Mouse (Mus musculus): ENCODE measurements around the gene Gm49322. TPM values are rescaled to one million over a fixed set of nuclear protein-coding genes. Genes with fewer than 3 reads are reported as not detected.
"Not testable (repeated sequence)": the region's sequence is repeated elsewhere in the genome, so short reads cannot be mapped to it uniquely, and the experiment has no call there.

Gene Gm49322
- 1 to 10 TPM; 2.6 to 3.0 TPM for total RNA-seq (2021)
- long read RNA-seq, experiment 1, full-length matches to known transcripts: 7 of 8 reads
- long read RNA-seq, experiment 1, partial matches to known transcripts: 0 of 8 reads
- long read RNA-seq, experiment 1, other reads (novel, unspliced or antisense): 1 of 8 reads
- long read RNA-seq, experiment 2, full-length matches to known transcripts: 5 of 5 reads
- long read RNA-seq, experiment 2, partial matches to known transcripts: 0 of 5 reads
- long read RNA-seq, experiment 2, other reads (novel, unspliced or antisense): 0 of 5 reads

GRCm38 (mm10) chr10:80605721-80606120 is at the start of gene Gm49322:
Gene Gm49322 (plus strand): TSS chr10:80606021.
- DNase-seq (ENCODE audit: low spot score in 2 of 2): not testable (repeated sequence)

- peak; percentile 89 to 90 for DNase-seq (ENCODE audit: low spot score in 2 of 2)
These were observed 48.4 kb upstream of the Gm49322 start for GRCm38 (mm10) chr10:80557346-80557965.

DNA sequence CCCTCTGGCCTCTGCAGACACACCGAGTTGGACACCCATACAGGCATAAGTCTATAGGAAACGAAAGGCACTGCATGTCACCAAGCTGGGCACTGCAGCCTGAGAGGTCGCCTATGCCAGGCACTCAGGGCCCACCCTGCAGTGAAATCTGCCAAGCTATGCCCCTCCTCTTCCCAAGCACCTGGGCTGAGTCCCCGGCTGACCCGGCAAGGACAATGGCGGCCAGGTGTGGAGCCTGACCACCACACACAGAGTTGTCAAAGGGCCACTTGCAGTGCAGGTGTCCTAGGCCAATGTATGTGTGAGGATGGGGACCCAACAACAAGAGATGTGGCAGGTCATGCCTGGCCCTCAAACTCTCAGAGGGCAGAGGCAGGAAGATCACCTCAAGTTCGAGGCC is 46.4 kb upstream of the Gm49322 start:
- DNase-seq (ENCODE audit: low spot score in 2 of 2): no peak

DNA sequence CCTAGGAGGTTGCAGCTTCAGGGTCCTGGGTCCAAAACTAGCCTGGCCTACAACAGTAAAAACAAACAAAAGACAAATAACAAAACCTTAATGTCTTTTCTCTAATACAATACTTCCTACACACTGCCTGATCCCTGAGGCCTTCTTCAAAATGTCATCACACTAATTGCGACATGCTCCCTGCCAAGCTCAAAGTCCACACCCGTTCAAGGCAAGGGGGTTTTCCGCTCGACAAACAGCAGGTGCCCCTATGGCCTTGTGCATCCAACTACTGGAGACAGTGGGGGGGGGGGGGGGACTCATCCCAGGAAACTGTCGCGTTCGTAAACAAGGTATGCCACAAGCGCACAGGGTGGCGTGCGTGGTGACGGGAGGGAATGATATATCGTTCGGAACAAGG is 45.2 kb upstream of the Gm49322 start:
- DNase-seq (ENCODE audit: low spot score in 2 of 2): no peak

GRCm38 (mm10) chr10:80561116-80561944 is 44.5 kb upstream of the Gm49322 start, which contains the start of gene Rexo1:
Gene Rexo1 (minus strand): TSS chr10:80561560.
- peak; percentile 88 to 89 for DNase-seq (ENCODE audit: low spot score in 2 of 2)

DNA sequence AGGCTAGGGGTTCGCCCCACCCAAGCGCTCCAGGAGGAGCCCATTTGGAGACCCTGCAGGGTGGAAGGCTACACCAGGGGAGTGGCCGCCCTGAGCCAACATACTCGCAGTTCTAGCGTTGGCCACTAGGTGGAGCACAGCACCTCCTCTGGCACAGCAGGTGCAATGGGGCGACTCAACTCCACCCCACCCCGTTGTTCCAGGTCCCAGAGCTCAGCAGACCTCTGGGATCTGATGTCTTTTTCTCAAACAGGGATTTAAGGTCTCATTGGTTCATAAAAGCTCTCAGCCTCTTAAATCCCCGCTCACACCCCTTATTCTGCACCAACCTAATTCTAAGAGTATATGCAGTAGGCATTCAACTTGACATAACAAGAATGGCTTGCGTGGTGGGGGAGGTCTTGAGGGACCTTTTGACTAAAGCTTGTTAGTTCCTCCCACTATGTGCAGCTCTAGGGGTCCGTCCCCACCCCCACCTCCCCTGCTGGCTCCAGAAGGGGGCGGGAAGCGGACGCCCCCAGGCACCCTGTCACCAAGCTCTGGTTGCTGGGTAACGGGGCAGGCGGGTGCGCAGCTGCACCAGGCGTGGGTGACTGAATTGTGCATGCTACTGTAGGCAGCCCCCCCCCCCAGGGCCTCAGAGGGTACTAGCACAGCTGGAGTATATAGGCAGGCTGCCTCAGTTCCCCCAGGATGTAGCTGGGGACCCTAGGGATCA is 39.3 kb upstream of the Gm49322 start:
- DNase-seq (ENCODE audit: low spot score in 2 of 2): peak; percentile 88 to 90

DNA sequence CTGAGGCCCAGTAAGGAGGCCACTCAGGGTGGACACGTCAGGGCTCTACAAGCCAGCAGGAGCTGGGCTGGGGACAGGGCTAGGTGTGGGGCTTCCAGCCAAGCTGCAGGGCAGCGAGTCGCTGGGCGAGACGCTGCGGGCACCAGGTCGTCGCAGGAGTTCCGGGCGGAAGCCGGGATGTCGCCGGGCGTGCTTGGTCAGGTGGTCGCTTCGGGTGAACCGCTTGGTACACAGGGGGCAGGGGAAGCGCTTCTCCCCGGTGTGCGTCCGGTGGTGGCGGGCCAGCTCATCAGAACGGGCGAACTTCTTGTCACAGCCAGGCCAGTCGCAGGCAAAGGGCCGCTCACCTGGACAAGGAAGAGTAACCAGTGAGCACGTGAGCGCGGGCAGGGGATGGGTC is 36.9 kb upstream of the Gm49322 start:
- no peak for DNase-seq (ENCODE audit: low spot score in 2 of 2)

- DNase-seq (ENCODE audit: low spot score in 2 of 2): peak in 1 of 2 experiments; percentile 57
These were observed 36.2 kb upstream of the Gm49322 start for GRCm38 (mm10) chr10:80569664-80570066.

GRCm38 (mm10) chr10:80570419-80570818 is 35.4 kb upstream of the Gm49322 start:
- no peak for DNase-seq (ENCODE audit: low spot score in 2 of 2)

- DNase-seq (ENCODE audit: low spot score in 2 of 2): no peak
These were observed 34.7 kb upstream of the Gm49322 start for GRCm38 (mm10) chr10:80570871-80571836.

DNA sequence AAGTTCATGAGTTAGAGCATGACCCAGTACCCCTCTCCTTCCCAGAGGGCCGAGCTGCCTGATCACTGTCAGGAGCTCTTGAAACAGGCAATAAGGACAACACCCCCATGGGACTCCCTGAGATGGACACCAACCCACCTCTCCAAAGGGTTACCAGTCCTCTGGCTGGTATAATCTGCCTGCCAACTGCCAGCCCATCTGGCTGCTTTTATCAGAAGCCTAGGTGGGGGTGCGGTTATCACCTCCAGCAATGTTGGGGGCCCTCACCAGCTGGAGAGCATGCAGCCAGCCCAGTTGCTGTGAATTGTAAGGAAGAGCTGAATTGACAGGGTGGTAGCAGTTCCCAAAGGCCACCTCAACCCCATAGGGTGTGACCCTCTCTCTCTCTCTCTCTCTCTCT is 33.3 kb upstream of the Gm49322 start:
- no peak for DNase-seq (ENCODE audit: low spot score in 2 of 2)

DNA sequence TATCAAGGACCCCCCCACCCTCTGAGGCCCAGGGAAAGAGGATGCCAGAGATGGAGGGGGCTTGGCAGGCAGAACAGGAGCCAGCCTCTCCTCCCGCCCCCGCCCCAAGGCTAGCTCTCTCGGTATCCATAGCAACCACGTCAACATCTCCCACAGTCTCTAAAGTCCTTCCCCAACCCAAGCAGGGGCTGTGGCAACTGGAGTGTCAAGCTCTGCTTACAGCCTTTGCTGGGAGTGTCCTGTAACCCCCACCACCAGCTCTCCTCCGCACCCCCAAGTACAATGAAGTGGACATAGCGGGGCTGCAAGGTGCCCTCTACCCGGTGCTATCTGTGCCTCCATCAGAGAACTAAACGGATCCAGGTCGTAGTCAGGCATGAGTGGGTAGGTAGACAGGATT is 31.9 kb upstream of the Gm49322 start:
- no peak for DNase-seq (ENCODE audit: low spot score in 2 of 2)

GRCm38 (mm10) chr10:80574896-80575295 is 30.9 kb upstream of the Gm49322 start:
- no peak for DNase-seq (ENCODE audit: low spot score in 2 of 2)

- no peak for DNase-seq (ENCODE audit: low spot score in 2 of 2)
These were observed 29.9 kb upstream of the Gm49322 start for GRCm38 (mm10) chr10:80575925-80576324.

GRCm38 (mm10) chr10:80576351-80577194 is 29.2 kb upstream of the Gm49322 start:
- DNase-seq (ENCODE audit: low spot score in 2 of 2): peak; percentile 63 to 75

DNA sequence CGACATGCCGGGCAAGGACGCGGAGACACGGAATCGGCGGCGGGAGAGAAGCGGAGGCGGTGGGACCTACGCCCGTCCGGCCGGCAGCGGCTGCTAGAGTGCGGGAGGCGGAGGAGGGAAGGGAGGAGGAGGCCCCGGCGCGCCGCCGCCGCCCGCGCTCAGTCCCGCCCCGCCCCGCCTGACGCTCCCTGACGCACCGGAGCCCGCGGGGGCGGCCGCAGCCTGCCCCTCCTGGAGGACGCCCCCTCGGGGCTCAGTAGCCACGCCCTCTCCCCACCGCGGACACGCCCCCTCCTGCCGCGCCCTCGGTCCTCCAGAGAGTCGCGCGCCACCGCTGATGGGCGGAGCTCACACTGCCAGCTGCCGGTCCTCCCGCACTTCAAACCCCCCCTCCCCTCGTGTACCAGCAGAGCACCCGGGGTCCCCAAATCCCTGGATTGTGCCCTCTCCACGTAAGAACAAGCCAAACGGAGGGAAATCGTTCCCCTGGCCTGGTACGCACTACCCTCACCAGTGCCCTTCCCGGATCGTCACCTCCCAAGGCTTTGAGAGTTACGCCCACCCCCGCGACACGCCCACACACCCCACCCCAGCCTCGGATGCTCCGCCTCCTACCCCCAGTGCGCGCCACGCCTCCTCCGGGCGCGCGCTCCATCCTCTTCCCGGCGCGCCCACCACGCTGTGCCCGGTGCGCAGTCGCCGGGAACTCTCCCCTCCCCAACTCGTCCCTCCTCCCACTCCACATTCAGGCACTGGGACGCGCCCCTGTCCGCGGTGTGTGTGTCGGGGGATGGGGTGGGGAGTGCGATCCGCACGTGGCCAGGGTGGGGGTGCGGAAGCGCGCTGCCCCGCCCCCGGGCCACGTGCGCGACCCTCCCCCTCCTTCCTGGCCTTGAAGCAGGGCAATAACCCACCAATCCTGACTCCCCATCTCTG is 28.4 kb upstream of the Gm49322 start, which contains the start of gene Klf16:
TSS of gene Klf16 (minus strand) at position 127 of the 936 bp plus-strand sequence.
- peak; percentile 99 to 100 for DNase-seq (ENCODE audit: low spot score in 2 of 2)

DNA sequence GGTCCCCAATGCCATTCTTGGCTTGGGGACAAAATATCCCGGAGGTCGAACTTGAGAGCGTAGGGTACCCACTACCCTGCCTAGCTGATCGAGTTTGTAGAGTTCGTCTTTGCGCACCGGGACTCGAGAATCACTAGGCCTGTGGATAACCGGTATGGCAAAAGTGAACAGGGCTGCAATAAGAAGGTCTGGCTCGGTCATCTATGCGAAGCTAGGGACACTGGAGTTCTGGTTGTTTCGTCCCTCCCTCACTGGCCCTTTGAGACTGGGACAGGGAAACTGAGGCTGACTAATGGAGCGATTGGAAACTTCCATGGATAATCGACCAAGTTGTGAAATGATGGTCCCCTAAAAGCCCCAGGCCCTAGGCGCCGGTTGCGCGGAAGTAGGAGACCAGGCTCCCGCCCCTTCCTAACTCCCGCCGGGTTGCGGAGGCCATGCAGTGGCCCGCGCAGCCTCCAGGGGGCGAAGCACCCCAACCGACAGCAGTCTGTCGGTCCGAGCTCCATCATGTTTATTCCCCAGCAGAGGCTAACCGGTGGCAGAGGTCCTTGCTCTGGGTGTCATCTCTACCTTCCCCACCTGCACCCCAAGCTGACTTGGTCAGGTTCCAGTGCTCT is 27.6 kb upstream of the Gm49322 start:
- DNase-seq (ENCODE audit: low spot score in 2 of 2): peak; percentile 76 to 82
